Mouse (Mus musculus): Measurements from ENCODE around the gene Xylt1.

The Xylt1 gene

GRCm38 (mm10) chr7:117613796-117614195 is 233.0 kb downstream of the Xylt1 start:
- DNase-seq (ENCODE audit: low spot score in 2 of 2), result no peak

GRCm38 (mm10) chr7:117614346-117614745 is 233.6 kb downstream of the Xylt1 start:
- no peak for DNase-seq (ENCODE audit: low spot score in 2 of 2)

GRCm38 (mm10) chr7:117614851-117615250 is 234.1 kb downstream of the Xylt1 start:
- DNase-seq (ENCODE audit: low spot score in 2 of 2), result no peak

GRCm38 (mm10) chr7:117616277-117616676 is 235.5 kb downstream of the Xylt1 start:
- no peak for DNase-seq (ENCODE audit: low spot score in 2 of 2)

GRCm38 (mm10) chr7:117618715-117619150 is 238.0 kb downstream of the Xylt1 start:
- no peak for DNase-seq (ENCODE audit: low spot score in 2 of 2)

GRCm38 (mm10) chr7:117621566-117621965 is 240.8 kb downstream of the Xylt1 start:
- no peak for DNase-seq (ENCODE audit: low spot score in 2 of 2)

- no peak for DNase-seq (ENCODE audit: low spot score in 2 of 2)
These were observed 242.0 kb downstream of the Xylt1 start for GRCm38 (mm10) chr7:117622769-117623168.

- DNase-seq (ENCODE audit: low spot score in 2 of 2), result no peak
These were observed 248.0 kb downstream of the Xylt1 start for GRCm38 (mm10) chr7:117628791-117629190.

GRCm38 (mm10) chr7:117630657-117631056 is 249.9 kb downstream of the Xylt1 start:
- no peak for DNase-seq (ENCODE audit: low spot score in 2 of 2)

GRCm38 (mm10) chr7:117635584-117635983 is 254.8 kb downstream of the Xylt1 start:
- DNase-seq (ENCODE audit: low spot score in 2 of 2), result no peak

GRCm38 (mm10) chr7:117636713-117637112 is 255.9 kb downstream of the Xylt1 start:
- DNase-seq (ENCODE audit: low spot score in 2 of 2), result no peak

- DNase-seq (ENCODE audit: low spot score in 2 of 2), result no peak
These were observed 257.2 kb downstream of the Xylt1 start for GRCm38 (mm10) chr7:117637997-117638396.

GRCm38 (mm10) chr7:117652637-117653036 is 271.9 kb downstream of the Xylt1 start:
- no peak for DNase-seq (ENCODE audit: low spot score in 2 of 2)

- DNase-seq (ENCODE audit: low spot score in 2 of 2), result no peak
These were observed 275.0 kb downstream of the Xylt1 start for GRCm38 (mm10) chr7:117655732-117656131.

GRCm38 (mm10) chr7:117658180-117658579 is 277.4 kb downstream of the Xylt1 start:
- no peak for DNase-seq (ENCODE audit: low spot score in 2 of 2)

GRCm38 (mm10) chr7:117658739-117659138 is 278.0 kb downstream of the Xylt1 start:
- no peak for DNase-seq (ENCODE audit: low spot score in 2 of 2)

GRCm38 (mm10) chr7:117667286-117667685 is 286.5 kb downstream of the Xylt1 start:
- no peak for DNase-seq (ENCODE audit: low spot score in 2 of 2)

- no peak for DNase-seq (ENCODE audit: low spot score in 2 of 2)
These were observed 287.4 kb downstream of the Xylt1 start for GRCm38 (mm10) chr7:117668226-117668625.

- DNase-seq (ENCODE audit: low spot score in 2 of 2), result peak; percentile 70 to 82
These were observed 291.4 kb downstream of the Xylt1 start for GRCm38 (mm10) chr7:117672121-117672591.

- no peak for DNase-seq (ENCODE audit: low spot score in 2 of 2)
These were observed 305.6 kb downstream of the Xylt1 start for GRCm38 (mm10) chr7:117686120-117686996.

GRCm38 (mm10) chr7:117686997-117687302 is 306.2 kb downstream of the Xylt1 start:
- DNase-seq (ENCODE audit: low spot score in 2 of 2), result no peak

- DNase-seq (ENCODE audit: low spot score in 2 of 2), result no peak
These were observed 314.8 kb downstream of the Xylt1 start for GRCm38 (mm10) chr7:117695612-117696011.

GRCm38 (mm10) chr7:117697681-117698080 is 316.9 kb downstream of the Xylt1 start:
- no peak for DNase-seq (ENCODE audit: low spot score in 2 of 2)

Measured in left cerebral cortex, adult 9 months (tissue).